Mouse (Mus musculus): ENCODE data around the gene Enkd1. TPM values are rescaled to one million over a fixed set of nuclear protein-coding genes. Genes with fewer than 3 reads are reported as not detected.
A peak's percentile ranks its signal among the peaks of the same experiment; 100 is the strongest.

The Enkd1 gene
- polyA plus RNA-seq, 1 experiment from 2014 or later = 33.4 TPM

GRCm38 (mm10) chr8:105700966-105701824 is 6.8 kb downstream of the Enkd1 start, which contains the start of the genes Acd and Pard6a:
Gene Acd (minus strand): TSS chr8:105701102.
Gene Pard6a (plus strand): TSS chr8:105701148.
- peaks cover 25% of the 10 kb centered on the region for H3K4me1 ChIP-seq
- ATAC-seq (ENCODE audit: insufficient number of reproducible peaks, low FRiP score, low TSS enrichment, low read depth) = peak; percentile 81
- H3K27me3 ChIP-seq = no peaks in the 10 kb centered on the region
- peaks cover 42% of the 10 kb centered on the region for H3K36me3 ChIP-seq
- H3K4me2 ChIP-seq (replicated peaks) = peak within 1 kb of the TSS; percentile 93
- H3K9ac ChIP-seq = peak within 1 kb of the TSS; percentile 52
- peak within 1 kb of the TSS; percentile 71 for H3K4me3 ChIP-seq (replicated peaks)
- WGBS = under 1% methylated on average over 60 of the region's 60 CpGs
- no peaks in the 10 kb centered on the region for H3K9me3 ChIP-seq (replicated peaks)
- H3K27ac ChIP-seq (replicated peaks) = peak within 1 kb of the TSS; percentile 96

GRCm38 (mm10) chr8:105700566-105700965 is 7.4 kb downstream of the Enkd1 start:
- ATAC-seq (ENCODE audit: insufficient number of reproducible peaks, low FRiP score, low TSS enrichment, low read depth) = peak; percentile 37
- no peaks in the 10 kb centered on the region for H3K9me3 ChIP-seq (replicated peaks)
- peak overlapping the region; percentile 52 for H3K9ac ChIP-seq
- H3K36me3 ChIP-seq = peaks cover 42% of the 10 kb centered on the region
- WGBS = 0% methylated on average over 21 of the region's 21 CpGs
- no peaks in the 10 kb centered on the region for H3K27me3 ChIP-seq
- H3K4me2 ChIP-seq (replicated peaks) = peak overlapping the region; percentile 93
- H3K4me3 ChIP-seq (replicated peaks) = peak overlapping the region; percentile 71
- peaks cover 23% of the 10 kb centered on the region for H3K4me1 ChIP-seq
- H3K27ac ChIP-seq (replicated peaks) = peak overlapping the region; percentile 96

- Histone ChIP-seq H3K27me3 (no peaks in the 10 kb centered on the region), H3K36me3 (peaks cover 41% of the 10 kb centered on the region), H3K9me3 (replicated peaks) (no peaks in the 10 kb centered on the region), H3K4me3 (replicated peaks) (peak overlapping the region; percentile 71), H3K4me2 (replicated peaks) (peak overlapping the region; percentile 93), H3K9ac (peak overlapping the region; percentile 52; the same call in 1 of the 2 replicates), H3K27ac (replicated peaks) (no peak overlapping the region), H3K4me1 (peaks cover 23% of the 10 kb centered on the region)
- WGBS = 87% methylated on average over 11 of the region's 11 CpGs
- no peak for ATAC-seq (ENCODE audit: insufficient number of reproducible peaks, low FRiP score, low TSS enrichment, low read depth)
Measured at GRCm38 (mm10) chr8:105699488-105700215, 8.4 kb downstream of the Enkd1 start.

GRCm38 (mm10) chr8:105698734-105699133 is 9.3 kb downstream of the Enkd1 start:
- H3K4me1 ChIP-seq = peaks cover 31% of the 10 kb centered on the region
- H3K9ac ChIP-seq = no peak overlapping the region
- 0 out of 2 replicates have a peak, but pooled peaks cover 4% of the 10 kb centered on the region for H3K27me3 ChIP-seq
- ATAC-seq (ENCODE audit: insufficient number of reproducible peaks, low FRiP score, low TSS enrichment, low read depth) = no peak
- H3K36me3 ChIP-seq = peaks cover 32% of the 10 kb centered on the region
- 83% methylated on average over 5 of the region's 5 CpGs for WGBS
- no peaks in the 10 kb centered on the region for H3K9me3 ChIP-seq (replicated peaks)
- no peak overlapping the region for H3K4me2 ChIP-seq (replicated peaks)
- no peak overlapping the region for H3K27ac ChIP-seq (replicated peaks)
- no peak overlapping the region for H3K4me3 ChIP-seq (replicated peaks)

GRCm38 (mm10) chr8:105697196-105697780 is 10.7 kb downstream of the Enkd1 start:
- Histone ChIP-seq H3K4me3 (replicated peaks) (no peak overlapping the region), H3K4me1 (peaks cover 33% of the 10 kb centered on the region), H3K4me2 (replicated peaks) (no peak overlapping the region), H3K36me3 (peaks cover 21% of the 10 kb centered on the region), H3K27me3 (0 out of 2 replicates have a peak, but pooled peaks cover 4% of the 10 kb centered on the region), H3K9ac (no peak overlapping the region), H3K27ac (replicated peaks) (no peak overlapping the region), H3K9me3 (replicated peaks) (no peaks in the 10 kb centered on the region)
- 91% methylated on average over 17 of the region's 17 CpGs for WGBS
- ATAC-seq (ENCODE audit: insufficient number of reproducible peaks, low FRiP score, low TSS enrichment, low read depth) = no peak

GRCm38 (mm10) chr8:105695080-105695780 is 12.8 kb downstream of the Enkd1 start:
- no peak for ATAC-seq (ENCODE audit: insufficient number of reproducible peaks, low FRiP score, low TSS enrichment, low read depth)
- H3K36me3 ChIP-seq = peaks cover 21% of the 10 kb centered on the region
- no peak overlapping the region for H3K27ac ChIP-seq (replicated peaks)
- H3K27me3 ChIP-seq = 0 out of 2 replicates have a peak, but pooled peaks cover 4% of the 10 kb centered on the region
- peaks cover 22% of the 10 kb centered on the region for H3K4me1 ChIP-seq
- 78% methylated on average over 30 of the region's 30 CpGs for WGBS
- no peak overlapping the region for H3K4me3 ChIP-seq (replicated peaks)
- H3K9ac ChIP-seq = no peak overlapping the region
- H3K9me3 ChIP-seq (replicated peaks) = no peaks in the 10 kb centered on the region
- no peak overlapping the region for H3K4me2 ChIP-seq (replicated peaks)

- Histone ChIP-seq H3K4me2 (replicated peaks) (peak overlapping the region; percentile 97), H3K27ac (replicated peaks) (no peak overlapping the region), H3K4me3 (replicated peaks) (peak overlapping the region; percentile 49), H3K9ac (no peak overlapping the region; the same call in 1 of the 2 replicates), H3K27me3 (0 out of 2 replicates have a peak, but pooled peaks cover 4% of the 10 kb centered on the region), H3K9me3 (replicated peaks) (no peaks in the 10 kb centered on the region), H3K4me1 (peaks cover 11% of the 10 kb centered on the region), H3K36me3 (peaks cover 21% of the 10 kb centered on the region)
- WGBS = 9% methylated on average over 40 of the region's 40 CpGs
- no peak for ATAC-seq (ENCODE audit: insufficient number of reproducible peaks, low FRiP score, low TSS enrichment, low read depth)
Measured at GRCm38 (mm10) chr8:105694051-105694799, 13.8 kb downstream of the Enkd1 start.

- Histone ChIP-seq H3K4me1 (peaks cover 11% of the 10 kb centered on the region), H3K27me3 (0 out of 2 replicates have a peak, but pooled peaks cover 4% of the 10 kb centered on the region), H3K9me3 (replicated peaks) (no peaks in the 10 kb centered on the region), H3K4me2 (replicated peaks) (peak overlapping the region; percentile 97), H3K9ac (no peak overlapping the region; the same call in 1 of the 2 replicates), H3K4me3 (replicated peaks) (peak overlapping the region; percentile 49), H3K36me3 (peaks cover 18% of the 10 kb centered on the region), H3K27ac (replicated peaks) (no peak overlapping the region)
- 5% methylated on average over 19 of the region's 30 CpGs for WGBS
- peak; percentile 31; the same call in 1 of the 2 replicates for ATAC-seq (ENCODE audit: insufficient number of reproducible peaks, low FRiP score, low TSS enrichment, low read depth)
Measured at GRCm38 (mm10) chr8:105693648-105694047, 14.4 kb downstream of the Enkd1 start.

- H3K4me1 ChIP-seq = peaks cover 11% of the 10 kb centered on the region
- no peak overlapping the region for H3K9ac ChIP-seq
- H3K4me2 ChIP-seq (replicated peaks) = no peak overlapping the region
- H3K9me3 ChIP-seq (replicated peaks) = no peaks in the 10 kb centered on the region
- peaks cover 7% of the 10 kb centered on the region for H3K36me3 ChIP-seq
- no peak for ATAC-seq (ENCODE audit: insufficient number of reproducible peaks, low FRiP score, low TSS enrichment, low read depth)
- H3K27me3 ChIP-seq = 0 out of 2 replicates have a peak, but pooled peaks cover 4% of the 10 kb centered on the region
- 91% methylated on average over 11 of the region's 11 CpGs for WGBS
- no peak overlapping the region for H3K4me3 ChIP-seq (replicated peaks)
- no peak overlapping the region for H3K27ac ChIP-seq (replicated peaks)
Measured at GRCm38 (mm10) chr8:105692449-105693182, 15.4 kb downstream of the Enkd1 start.

Data from embryonic facial prominence, embryonic 15.5 days (tissue).